Mouse (Mus musculus) common myeloid progenitor, adult 5-6 weeks (primary cell): Measurements from ENCODE around the gene Dcbld2. TPM values are rescaled to one million over a fixed set of nuclear protein-coding genes. Genes with fewer than 3 reads are reported as not detected.
"Not testable (repeated sequence)": the region's sequence is repeated elsewhere in the genome, so short reads cannot be mapped to it uniquely, and the experiment has no call there.

Experiments used
- ATAC-seq: replicated peaks from 2 replicates; pipeline ENCODE4 v1.8.0; 2016; ENCODE audit warnings: low read depth, mild to moderate bottlenecking, moderate TSS enrichment, inconsistent platforms; ENCODE audit not compliant: poor library complexity, severe bottlenecking
- total RNA-seq: library from RNA; stranded (forward); fragments of 200-1000, 187-1606 nt; gene quantifications from 2 replicates; pipeline ENCODE4 v1.2.3, GENCODE M21; 2017

Gene Dcbld2
- total RNA-seq, 1 experiment from 2014 or later, result 1.2 TPM

GRCm38 (mm10) chr16:58446281-58447259 is 38.3 kb downstream of the Dcbld2 start:
- no peak for ATAC-seq

GRCm38 (mm10) chr16:58449073-58449472 is 40.8 kb downstream of the Dcbld2 start:
- ATAC-seq, result no peak

GRCm38 (mm10) chr16:58450648-58451047 is 42.4 kb downstream of the Dcbld2 start:
- no peak for ATAC-seq

- no peak for ATAC-seq
Observed at GRCm38 (mm10) chr16:58451647-58452046, 43.4 kb downstream of the Dcbld2 start.

GRCm38 (mm10) chr16:58453138-58453537 is 44.9 kb downstream of the Dcbld2 start:
- no peak for ATAC-seq

- no peak for ATAC-seq
Observed at GRCm38 (mm10) chr16:58453820-58454219, 45.6 kb downstream of the Dcbld2 start.

- peak; percentile 99 for ATAC-seq
Observed at GRCm38 (mm10) chr16:58454617-58455016, 46.4 kb downstream of the Dcbld2 start.

GRCm38 (mm10) chr16:58455118-58455517 is 46.9 kb downstream of the Dcbld2 start:
- ATAC-seq, result no peak

- no peak for ATAC-seq
Observed at GRCm38 (mm10) chr16:58456445-58456844, 48.2 kb downstream of the Dcbld2 start.

- ATAC-seq, result no peak
Observed at GRCm38 (mm10) chr16:58456991-58457390, 48.7 kb downstream of the Dcbld2 start.

- not testable (repeated sequence) for ATAC-seq
Observed at GRCm38 (mm10) chr16:58459966-58460365, 51.7 kb downstream of the Dcbld2 start.

- ATAC-seq, result no peak
Observed at GRCm38 (mm10) chr16:58460386-58460785, 52.1 kb downstream of the Dcbld2 start.

- ATAC-seq, result peak; percentile 49; the same call in 1 of the 2 replicates
Observed at GRCm38 (mm10) chr16:58461856-58462518, 53.7 kb downstream of the Dcbld2 start.

- ATAC-seq, result no peak
Observed at GRCm38 (mm10) chr16:58462519-58462918, 54.3 kb downstream of the Dcbld2 start.

- no peak for ATAC-seq
Observed at GRCm38 (mm10) chr16:58464051-58464450, 55.8 kb downstream of the Dcbld2 start.

- no peak for ATAC-seq
Observed at GRCm38 (mm10) chr16:58465412-58465811, 57.2 kb downstream of the Dcbld2 start.

- no peak for ATAC-seq
Observed at GRCm38 (mm10) chr16:58470061-58470460, 61.8 kb downstream of the Dcbld2 start.

GRCm38 (mm10) chr16:58470841-58471240 is 62.6 kb downstream of the Dcbld2 start:
- no peak for ATAC-seq

- ATAC-seq, result peak; percentile 79
Observed at GRCm38 (mm10) chr16:58474875-58475274, 66.6 kb downstream of the Dcbld2 start.

GRCm38 (mm10) chr16:58475544-58476154 is 67.4 kb downstream of the Dcbld2 start:
- no peak for ATAC-seq

GRCm38 (mm10) chr16:58476363-58476762 is 68.1 kb downstream of the Dcbld2 start:
- no peak for ATAC-seq
